Mouse (Mus musculus) neural tube, embryonic 13.5 days (tissue): ENCODE measurements around the gene Idnk. TPM values are rescaled to one million over a fixed set of nuclear protein-coding genes. Genes with fewer than 3 reads are reported as not detected.

Source experiments
- ATAC-seq: fragments of 200-750 bp; cut with Nextera tagmentation; 2 replicates; pipeline ENCODE4 v1.8.0; 2017; ENCODE audit warnings: low read depth, mild to moderate bottlenecking, moderate TSS enrichment, moderate library complexity
- H3K27ac ChIP-seq: fragments of 300-500 bp; sonication (generic); replicated peaks from 2 replicates; pipeline ENCODE4 v1.5.1; 2015; ENCODE audit warnings: moderate library complexity, mild to moderate bottlenecking, inconsistent platforms
- H3K27me3 ChIP-seq: fragments of 300-500 bp; sonication (generic); 2 replicates; pipeline ENCODE4 v1.6.1; 2015; ENCODE audit warnings: mild to moderate bottlenecking, inconsistent platforms
- H3K36me3 ChIP-seq: fragments of 300-500 bp; sonication (generic); 2 replicates; pipeline ENCODE4 v1.6.1; 2015; ENCODE audit warnings: mild to moderate bottlenecking, inconsistent platforms
- H3K4me1 ChIP-seq: fragments of 300-500 bp; sonication (generic); replicated peaks from 2 replicates; pipeline ENCODE4 v1.6.1; 2015; ENCODE audit warnings: inconsistent platforms
- H3K4me2 ChIP-seq: fragments of 300-500 bp; sonication (generic); 2 replicates; pipeline ENCODE4 v1.6.1; 2015; ENCODE audit warnings: inconsistent platforms, mild to moderate bottlenecking, moderate library complexity
- H3K4me3 ChIP-seq: fragments of 300-500 bp; sonication (generic); 2 replicates; pipeline ENCODE4 v1.5.1; 2015; ENCODE audit warnings: mild to moderate bottlenecking, inconsistent platforms
- H3K9ac ChIP-seq: fragments of 300-500 bp; sonication (generic); 2 replicates; pipeline ENCODE4 v1.6.1; 2015; ENCODE audit warnings: moderate library complexity, mild to moderate bottlenecking, inconsistent platforms
- H3K9me3 ChIP-seq: fragments of 300-500 bp; sonication (generic); 2 replicates; pipeline ENCODE4 v1.6.1; 2016; ENCODE audit warnings: inconsistent platforms
- WGBS: fragments of 180-500 bp; shearing (Covaris S2); methylation state at CpG from one replicate; pipeline ENCODE4 v1.1.7; 2015; 5-methylcytosine and 5-hydroxymethylcytosine counted together
- polyA plus RNA-seq: library from polyadenylated mRNA; unstranded; fragments of >200 nt; fragmentation: Nextera tagmentation; extraction: Ambion mirVana; gene quantifications from 2 replicates; pipeline ENCODE4 v1.2.1, GENCODE M21; 2015

Idnk gene
- 76.8 and 80.8 TPM in 2 replicates for polyA plus RNA-seq

GRCm38 (mm10) chr13:58157447-58158098, at the start of gene Idnk:
Gene Idnk, plus strand, starts transcription at chr13:58157649.
- H3K4me3 ChIP-seq: peak within 1 kb of the TSS; percentile 89
- H3K36me3 ChIP-seq: peaks cover 30% of the 10 kb centered on the region
- H3K9me3 ChIP-seq: 0 out of 2 replicates have a peak, but pooled peaks cover 7% of the 10 kb centered on the region
- H3K9ac ChIP-seq: peak within 1 kb of the TSS; percentile 91
- under 1% methylated on average over 30 of the region's 30 CpGs for whole genome bisulfite sequencing
- H3K4me2 ChIP-seq: peak within 1 kb of the TSS; percentile 91
- H3K4me1 ChIP-seq: peaks cover 11% of the 10 kb centered on the region
- H3K27me3 ChIP-seq: no peaks in the 10 kb centered on the region
- ATAC-seq: peak; percentile 91
- peak within 1 kb of the TSS; percentile 74 for H3K27ac ChIP-seq

GRCm38 (mm10) chr13:58111306-58111705, 46.1 kb upstream of the Idnk start:
- no peak overlapping the region for H3K9ac ChIP-seq
- peaks cover 32% of the 10 kb centered on the region for H3K4me1 ChIP-seq
- H3K9me3 ChIP-seq: no peaks in the 10 kb centered on the region
- no peaks in the 10 kb centered on the region for H3K27me3 ChIP-seq
- ATAC-seq: no peak
- 94% methylated on average over 6 of the region's 6 CpGs for WGBS
- no peaks in the 10 kb centered on the region for H3K36me3 ChIP-seq
- no peak overlapping the region for H3K27ac ChIP-seq
- H3K4me2 ChIP-seq: peak overlapping the region; percentile 83
- H3K4me3 ChIP-seq: no peak overlapping the region

- peak overlapping the region; percentile 57 for H3K4me3 ChIP-seq
- peak overlapping the region; percentile 95; the same call in 1 of the 2 replicates for H3K27ac ChIP-seq
- no peaks in the 10 kb centered on the region for H3K36me3 ChIP-seq
- H3K4me2 ChIP-seq: peak overlapping the region; percentile 83
- no peak for ATAC-seq
- H3K9ac ChIP-seq: peak overlapping the region; percentile 78
- H3K4me1 ChIP-seq: peaks cover 32% of the 10 kb centered on the region
- 73% methylated on average over 10 of the region's 10 CpGs for WGBS
- H3K27me3 ChIP-seq: no peaks in the 10 kb centered on the region
- no peaks in the 10 kb centered on the region for H3K9me3 ChIP-seq
Measured at GRCm38 (mm10) chr13:58112191-58112590, 45.3 kb upstream of the Idnk start.

- H3K9ac ChIP-seq: peak overlapping the region; percentile 78
- WGBS: 17% methylated on average over 11 of the region's 11 CpGs
- ATAC-seq: no peak
Measured at GRCm38 (mm10) chr13:58112601-58113041, 44.8 kb upstream of the Idnk start.

GRCm38 (mm10) chr13:58113061-58113900, 44.2 kb upstream of the Idnk start, which contains the start of gene Klhl3:
Gene Klhl3, minus strand, starts transcription at chr13:58113592.
- H3K27me3 ChIP-seq: no peaks in the 10 kb centered on the region
- peaks cover 32% of the 10 kb centered on the region for H3K4me1 ChIP-seq
- peak within 1 kb of the TSS; percentile 78 for H3K9ac ChIP-seq
- H3K36me3 ChIP-seq: no peaks in the 10 kb centered on the region
- peak within 1 kb of the TSS; percentile 83 for H3K4me2 ChIP-seq
- WGBS: 2% methylated on average over 35 of the region's 35 CpGs
- H3K27ac ChIP-seq: peak within 1 kb of the TSS; percentile 95
- peak; percentile 92 for ATAC-seq
- H3K9me3 ChIP-seq: no peaks in the 10 kb centered on the region
- H3K4me3 ChIP-seq: peak within 1 kb of the TSS; percentile 57

More at GRCm38 (mm10) chr13:58112601-58113041, 44.8 kb upstream of the Idnk start:
- peak overlapping the region; percentile 95 for H3K27ac ChIP-seq
- H3K27me3 ChIP-seq: no peaks in the 10 kb centered on the region
- peak overlapping the region; percentile 83 for H3K4me2 ChIP-seq
- H3K36me3 ChIP-seq: no peaks in the 10 kb centered on the region
- peaks cover 32% of the 10 kb centered on the region for H3K4me1 ChIP-seq
- H3K4me3 ChIP-seq: peak overlapping the region; percentile 57
- H3K9me3 ChIP-seq: no peaks in the 10 kb centered on the region

- no peak overlapping the region for H3K4me2 ChIP-seq
- H3K27ac ChIP-seq: no peak overlapping the region
- H3K36me3 ChIP-seq: no peaks in the 10 kb centered on the region
- H3K9me3 ChIP-seq: no peaks in the 10 kb centered on the region
- H3K4me1 ChIP-seq: peaks cover 32% of the 10 kb centered on the region
- no peak for ATAC-seq
- no peaks in the 10 kb centered on the region for H3K27me3 ChIP-seq
- WGBS: 66% methylated on average over 13 of the region's 13 CpGs
- no peak overlapping the region for H3K9ac ChIP-seq
- no peak overlapping the region for H3K4me3 ChIP-seq
Measured at GRCm38 (mm10) chr13:58115227-58115626, 42.2 kb upstream of the Idnk start.

GRCm38 (mm10) chr13:58116801-58117200, 40.6 kb upstream of the Idnk start:
- ATAC-seq: no peak
- Histone ChIP-seq H3K27me3 (no peaks in the 10 kb centered on the region), H3K9ac (no peak overlapping the region), H3K4me2 (no peak overlapping the region), H3K36me3 (no peaks in the 10 kb centered on the region), H3K27ac (no peak overlapping the region), H3K4me1 (peaks cover 21% of the 10 kb centered on the region), H3K9me3 (no peaks in the 10 kb centered on the region), H3K4me3 (no peak overlapping the region)
- WGBS: 95% methylated on average over 2 of the region's 2 CpGs

- WGBS: 70% methylated on average over 8 of the region's 8 CpGs
- Histone ChIP-seq H3K4me3 (no peak overlapping the region), H3K9me3 (no peaks in the 10 kb centered on the region), H3K36me3 (no peaks in the 10 kb centered on the region), H3K27ac (no peak overlapping the region), H3K4me1 (peaks cover 16% of the 10 kb centered on the region), H3K9ac (no peak overlapping the region), H3K4me2 (no peak overlapping the region), H3K27me3 (no peaks in the 10 kb centered on the region)
- ATAC-seq: no peak
Measured at GRCm38 (mm10) chr13:58117318-58118017, 40.0 kb upstream of the Idnk start.

- H3K4me1 ChIP-seq: peaks cover 41% of the 10 kb centered on the region
- 30% methylated on average over 10 of the region's 10 CpGs for WGBS
- no peak overlapping the region for H3K9ac ChIP-seq
- H3K27me3 ChIP-seq: no peaks in the 10 kb centered on the region
- H3K4me3 ChIP-seq: no peak overlapping the region
- no peak overlapping the region for H3K4me2 ChIP-seq
- 0 out of 2 replicates have a peak, but pooled peaks cover 7% of the 10 kb centered on the region for H3K36me3 ChIP-seq
- H3K9me3 ChIP-seq: no peaks in the 10 kb centered on the region
- no peak for ATAC-seq
- H3K27ac ChIP-seq: no peak overlapping the region
Measured at GRCm38 (mm10) chr13:58122786-58123297, 34.6 kb upstream of the Idnk start.

- Histone ChIP-seq H3K27me3 (no peaks in the 10 kb centered on the region), H3K9me3 (no peaks in the 10 kb centered on the region), H3K27ac (no peak overlapping the region), H3K9ac (no peak overlapping the region), H3K36me3 (0 out of 2 replicates have a peak, but pooled peaks cover 7% of the 10 kb centered on the region), H3K4me3 (no peak overlapping the region), H3K4me2 (no peak overlapping the region), H3K4me1 (peaks cover 41% of the 10 kb centered on the region)
- no peak for ATAC-seq
- WGBS: 56% methylated on average over 8 of the region's 8 CpGs
Measured at GRCm38 (mm10) chr13:58123381-58123780, 34.1 kb upstream of the Idnk start.

GRCm38 (mm10) chr13:58124278-58124677, 33.2 kb upstream of the Idnk start:
- H3K4me3 ChIP-seq: no peak overlapping the region
- peaks cover 41% of the 10 kb centered on the region for H3K4me1 ChIP-seq
- no peak for ATAC-seq
- no peak overlapping the region for H3K9ac ChIP-seq
- H3K4me2 ChIP-seq: no peak overlapping the region
- 0 out of 2 replicates have a peak, but pooled peaks cover 7% of the 10 kb centered on the region for H3K36me3 ChIP-seq
- WGBS: 83% methylated on average over 3 of the region's 3 CpGs
- H3K27me3 ChIP-seq: no peaks in the 10 kb centered on the region
- no peaks in the 10 kb centered on the region for H3K9me3 ChIP-seq
- H3K27ac ChIP-seq: no peak overlapping the region
